ENCODE assay signal across 18 mouse cellular contexts in the genomic region with DNA sequence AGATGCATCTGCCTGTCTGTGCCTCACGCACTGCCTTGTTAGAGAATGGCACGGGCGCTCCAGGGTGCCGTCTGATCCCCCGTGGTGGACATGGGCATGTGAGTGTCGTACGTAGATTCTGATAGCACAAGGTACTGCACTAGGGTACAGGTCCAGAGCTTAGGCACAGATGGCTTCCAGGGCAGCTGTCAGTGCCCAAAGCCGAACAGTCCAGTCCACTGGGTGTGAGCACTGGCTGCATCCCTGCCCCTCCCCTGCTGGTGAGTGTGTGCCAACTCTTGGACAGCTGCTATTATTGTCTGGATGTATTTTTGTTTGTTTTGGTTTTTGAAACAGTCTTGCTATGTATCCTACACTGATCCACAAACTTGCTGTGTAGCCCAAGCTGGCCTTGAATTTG.
DNase-seq lines count a peak whose midpoint lies in the region; ATAC-seq and TF ChIP-seq lines count a peak whose summit lies in the region.
"Had no signal": no experiment of that assay in that cellular context is flagged by ENCODE, and none has a peak within 500 bp of the region (broad histone marks: within the 10 kb centered on the region; RNA-seq: fewer than 3 reads in every experiment).

No protein-coding gene starts in this region.

- peak overlapping the region; percentile 29; the same call in 1 of the 2 replicates for H3K27ac ChIP-seq in layer of hippocampus, adult 2 months
- H3K27ac ChIP-seq: embryonic facial prominence, embryonic 10.5 days; forebrain, embryonic 15.5 days; hindbrain, embryonic 12.5 days; limb, embryonic 10.5 days; liver, embryonic 13.5 days; midbrain, embryonic 13.5 days had no signal

- no peak overlapping the region for H3ac ChIP-seq in myocyte (ENCODE audit: control insufficient read depth, insufficient read length)

- peaks cover 63% of the 10 kb centered on the region for H3K79me2 ChIP-seq in myocyte (ENCODE audit: control insufficient read depth, insufficient read depth)

- peak; percentile 66 to 73 for DNase-seq in cerebellum, postnatal 10 days
- DNase-seq in cerebellum, postnatal 4 days (ENCODE audit: low spot score in 2 of 2), result no peak
- DNase-seq in layer of hippocampus, adult 2 months (ENCODE audit: low spot score in 2 of 2), result no peak
- no peak for DNase-seq in layer of hippocampus, postnatal 14 days (ENCODE audit: low spot score in 2 of 2)
- peak; percentile 39 for DNase-seq in ovary, postnatal 36 days (ENCODE audit: low spot score)
- no peak for DNase-seq in ovary, postnatal 14 days (ENCODE audit: low spot score)
- DNase-seq: liver, embryonic 13.5 days; spleen, adult 18-20 months; thymus, adult 18-20 months had no signal

- peak overlapping the region; percentile 25 for H3K4me2 ChIP-seq in myocyte (ENCODE audit: low read depth)
- H3K4me2 ChIP-seq: forebrain, embryonic 15.5 days; hindbrain, embryonic 12.5 days; liver, embryonic 13.5 days; midbrain, embryonic 13.5 days had no signal

- H3K4me3 ChIP-seq in layer of hippocampus, adult 2 months, result no peak overlapping the region
- H3K4me3 ChIP-seq in myocyte, result no peak overlapping the region
- H3K4me3 ChIP-seq: embryonic facial prominence, embryonic 10.5 days; erythroblast, embryonic 14.5 days; forebrain, embryonic 15.5 days; hindbrain, embryonic 12.5 days; limb, embryonic 10.5 days; liver, embryonic 13.5 days; midbrain, embryonic 13.5 days had no signal

- no peaks in the 10 kb centered on the region for H3K36me3 ChIP-seq in myocyte (ENCODE audit: control insufficient read depth, insufficient read depth)

- no peak for ATAC-seq in megakaryocyte-erythroid progenitor cell, adult 5-6 weeks (replicated peaks; ENCODE audit: low FRiP score, low TSS enrichment, poor library complexity, severe bottlenecking)
- ATAC-seq: forebrain, embryonic 15.5 days; intestine, embryonic 16.5 days; midbrain, embryonic 13.5 days had no signal

- H3K27me3 ChIP-seq in myocyte (ENCODE audit: control insufficient read depth, insufficient read depth, insufficient read length), result no peaks in the 10 kb centered on the region
- H3K27me3 ChIP-seq: forebrain, embryonic 15.5 days; hindbrain, embryonic 12.5 days; liver, embryonic 13.5 days; midbrain, embryonic 13.5 days had no signal

- no peak for TF ChIP-seq POLR2A in myocyte (IDR thresholded peaks at IDR 0.05; ENCODE audit: insufficient read length, low read depth)

- TF ChIP-seq CTCF in layer of hippocampus, adult 2 months (conservative IDR thresholded peaks at IDR 0.05), result peak; percentile 34

TF ChIP-seq in myocyte, 11 proteins besides CTCF, POLR2A, EP300 and RAD21:
- TF ChIP-seq TCF3 (IDR thresholded peaks at IDR 0.05; ENCODE audit: insufficient read length, low read depth) (peak; percentile 77), CEBPB (IDR thresholded peaks at IDR 0.05; ENCODE audit: insufficient read depth, poor library complexity, severe bottlenecking) (no peak), MYOD1 (IDR thresholded peaks at IDR 0.05; ENCODE audit: control insufficient read depth in 1 of 3, insufficient read length in 2 of 3, low read depth in 2 of 3) (peak; percentile 41 to 98 (median 93)), TCF12 (IDR thresholded peaks at IDR 0.05; ENCODE audit: insufficient read depth, poor library complexity, severe bottlenecking) (peak; percentile 73), MAX (IDR thresholded peaks at IDR 0.05; ENCODE audit: low read depth) (no peak), MYOG (IDR thresholded peaks at IDR 0.05; ENCODE audit: control insufficient read depth in 1 of 3, insufficient read depth in 1 of 3, insufficient read length in 2 of 3, low read depth in 2 of 3) (peak; percentile 83 to 99 (median 97)), REST (IDR thresholded peaks at IDR 0.05; ENCODE audit: insufficient read depth, insufficient read length) (no peak), SRF (IDR thresholded peaks at IDR 0.05; ENCODE audit: control insufficient read depth, insufficient read length, low read depth) (no peak), USF1 (IDR thresholded peaks at IDR 0.05; ENCODE audit: low read depth) (no peak), POLR2AphosphoS2 (IDR thresholded peaks at IDR 0.05; ENCODE audit: insufficient read length, low read depth) (no peak), E2F4 (IDR thresholded peaks at IDR 0.05; ENCODE audit: insufficient read depth) (no peak)

Comparison
In these comparisons a context has a peak if more than half of its experiments do, and no peak if none do; other contexts are left out.
1. DNase-seq: peak in cerebellum, postnatal 10 days (2 of 2) and ovary, postnatal 36 days (single experiment); none in cerebellum, postnatal 4 days (0 of 2), layer of hippocampus, adult 2 months (0 of 2), layer of hippocampus, postnatal 14 days (0 of 2) and ovary, postnatal 14 days (single experiment).